Mouse (Mus musculus) CD4-positive, CD25-positive, alpha-beta regulatory T cell, adult 4 months (primary cell): ENCODE data around the gene Sorbs1. TPM values are rescaled to one million over a fixed set of nuclear protein-coding genes. Genes with fewer than 3 reads are reported as not detected.

Experiments used
- ATAC-seq: one replicate; pipeline ENCODE4 v1.8.0; 2017
- polyA plus RNA-seq, 2 experiments: library from polyadenylated mRNA; unstranded; fragments of 100-300 nt; shearing (Covaris generic); gene quantifications; one replicate each; pipeline ENCODE4 v1.2.1; 2017

The Sorbs1 gene
- polyA plus RNA-seq, 2 experiments from 2014 or later, result 19.0 to 28.5 TPM

DNA sequence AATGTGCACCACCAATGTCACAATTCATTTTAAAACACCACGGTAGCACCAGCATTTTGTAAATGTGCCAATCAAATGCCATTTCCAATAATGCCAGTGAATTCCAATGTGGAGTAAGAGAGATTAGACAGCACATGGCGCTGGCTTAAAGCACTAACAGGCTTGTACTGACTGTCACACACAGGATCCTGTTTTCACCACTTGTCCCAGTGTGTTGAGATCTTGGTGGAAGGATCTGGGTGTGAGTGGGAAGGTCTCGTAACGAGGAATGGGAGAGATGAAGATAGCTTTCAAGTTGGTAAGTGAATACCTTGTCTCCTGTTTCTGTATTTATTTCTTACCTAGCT lies 215.8 kb downstream of the Sorbs1 start:
- no peak for ATAC-seq

DNA sequence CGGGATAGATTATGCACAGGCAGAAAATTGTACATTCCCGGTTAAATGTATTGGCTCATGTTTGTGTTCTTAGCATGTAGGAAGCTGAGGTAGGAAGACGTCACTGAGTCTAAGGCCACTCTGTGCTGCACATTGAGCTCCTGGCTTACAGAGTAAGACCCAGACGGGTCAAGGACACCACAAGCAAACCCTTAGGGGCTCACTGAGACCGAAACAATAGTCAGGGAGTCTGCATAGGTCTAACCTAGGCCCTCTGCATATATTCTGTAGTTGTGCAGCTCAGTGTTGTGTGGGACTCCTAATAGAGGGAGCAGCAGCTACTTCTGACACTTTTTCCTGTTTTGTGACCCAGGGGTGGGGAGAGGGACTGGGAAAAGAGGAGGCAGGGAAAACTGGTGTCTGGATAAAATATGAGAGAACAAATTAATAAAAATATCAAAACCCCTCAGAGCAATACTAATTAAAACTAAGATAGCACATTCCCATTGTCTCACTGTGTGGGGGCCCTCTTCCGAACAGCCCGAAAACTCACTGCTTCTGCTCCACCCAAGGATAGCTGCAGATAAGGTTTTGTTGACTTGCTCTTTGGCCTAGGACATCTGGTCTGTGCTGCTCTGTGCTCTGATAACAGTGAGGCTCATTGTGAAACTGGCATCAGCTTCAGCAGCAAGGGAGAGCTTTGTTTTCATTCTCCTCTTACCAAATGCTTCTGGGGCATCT lies 216.3 kb downstream of the Sorbs1 start:
- no peak for ATAC-seq

DNA sequence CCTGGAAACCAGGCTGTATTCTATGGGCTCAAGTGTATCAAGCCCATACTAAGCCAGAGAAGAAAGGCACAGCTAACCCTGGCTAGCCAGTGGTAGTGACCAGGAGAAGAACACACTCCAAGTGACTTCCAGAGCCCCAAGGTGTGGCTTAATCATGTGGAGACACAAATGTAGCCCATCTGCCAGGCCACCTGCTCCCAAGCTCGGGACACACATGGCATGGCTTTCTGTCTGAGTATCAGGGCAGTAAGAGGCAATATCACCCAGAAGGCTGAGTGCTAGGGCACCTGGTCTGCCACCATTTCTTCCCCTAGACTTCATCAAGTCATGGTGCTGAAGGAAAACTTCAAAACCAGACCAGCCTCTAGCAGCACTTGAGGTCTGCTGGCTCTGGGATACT lies 219.3 kb downstream of the Sorbs1 start:
- no peak for ATAC-seq

DNA sequence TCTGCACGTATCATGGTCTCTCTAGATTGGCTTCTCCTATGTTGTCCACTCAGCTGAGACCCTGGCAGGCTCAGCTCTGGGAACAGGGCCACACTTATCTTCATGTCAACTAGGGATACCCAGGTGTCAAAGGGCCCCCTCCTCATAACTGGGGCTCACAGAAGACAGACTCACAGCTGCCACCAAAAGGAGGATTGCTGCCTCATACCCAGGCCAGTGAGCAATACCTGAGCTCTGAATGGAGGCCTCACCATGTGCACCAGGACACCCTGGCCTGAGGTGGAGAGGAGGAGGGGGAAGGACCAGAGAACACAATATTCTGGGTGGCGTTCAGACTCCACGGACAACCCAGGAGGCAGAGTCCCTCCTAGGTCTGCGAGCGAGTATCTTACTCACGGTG lies 219.8 kb downstream of the Sorbs1 start:
- no peak for ATAC-seq

GRCm38 (mm10) chr19:40290099-40290724 lies 223.4 kb downstream of the Sorbs1 start:
- ATAC-seq, result no peak

DNA sequence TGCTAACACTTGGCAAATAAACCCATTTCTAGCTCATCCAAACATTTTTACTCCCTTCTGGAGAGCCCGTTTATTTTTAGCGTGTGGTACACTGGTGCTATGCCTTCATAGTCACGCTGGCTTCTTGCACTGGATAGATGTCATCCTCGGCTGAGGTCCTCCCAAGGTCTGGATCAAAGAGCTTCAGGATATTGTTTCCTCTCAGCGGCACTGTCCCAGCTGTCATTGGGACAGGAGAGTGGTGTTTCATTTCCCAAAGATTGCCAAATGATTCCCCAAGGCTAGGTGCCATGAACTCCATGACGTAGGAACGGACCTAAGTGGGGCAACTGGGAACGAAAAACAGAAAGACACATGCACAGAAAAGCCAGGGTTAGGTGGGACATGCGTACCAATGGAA lies 225.2 kb downstream of the Sorbs1 start:
- no peak for ATAC-seq

- ATAC-seq, result no peak
Observed at GRCm38 (mm10) chr19:40284704-40285103, 228.9 kb downstream of the Sorbs1 start.

DNA sequence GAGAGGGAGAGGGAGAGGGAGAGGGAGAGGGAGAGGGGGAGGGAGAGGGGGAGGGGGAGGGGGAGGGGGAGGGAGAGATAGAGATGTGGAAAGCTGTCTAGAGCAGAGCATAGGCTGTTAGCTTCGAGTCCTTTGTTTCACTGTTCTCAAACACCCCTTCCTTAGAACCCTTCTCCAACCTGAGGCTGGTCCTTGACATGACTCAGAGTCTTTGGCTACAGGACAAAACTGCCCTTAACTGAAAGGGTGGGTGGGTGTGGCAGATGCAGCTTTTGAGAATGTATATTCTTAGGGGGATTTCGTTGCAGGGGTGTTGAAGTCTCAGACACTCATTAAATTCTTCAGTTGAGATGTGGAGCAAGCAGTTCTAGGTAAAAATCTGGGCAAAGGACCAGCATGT lies 230.2 kb downstream of the Sorbs1 start:
- ATAC-seq, result no peak

- ATAC-seq, result no peak
Observed at GRCm38 (mm10) chr19:40278372-40279023, 235.1 kb downstream of the Sorbs1 start.

GRCm38 (mm10) chr19:40277494-40277893 lies 236.1 kb downstream of the Sorbs1 start:
- no peak for ATAC-seq

DNA sequence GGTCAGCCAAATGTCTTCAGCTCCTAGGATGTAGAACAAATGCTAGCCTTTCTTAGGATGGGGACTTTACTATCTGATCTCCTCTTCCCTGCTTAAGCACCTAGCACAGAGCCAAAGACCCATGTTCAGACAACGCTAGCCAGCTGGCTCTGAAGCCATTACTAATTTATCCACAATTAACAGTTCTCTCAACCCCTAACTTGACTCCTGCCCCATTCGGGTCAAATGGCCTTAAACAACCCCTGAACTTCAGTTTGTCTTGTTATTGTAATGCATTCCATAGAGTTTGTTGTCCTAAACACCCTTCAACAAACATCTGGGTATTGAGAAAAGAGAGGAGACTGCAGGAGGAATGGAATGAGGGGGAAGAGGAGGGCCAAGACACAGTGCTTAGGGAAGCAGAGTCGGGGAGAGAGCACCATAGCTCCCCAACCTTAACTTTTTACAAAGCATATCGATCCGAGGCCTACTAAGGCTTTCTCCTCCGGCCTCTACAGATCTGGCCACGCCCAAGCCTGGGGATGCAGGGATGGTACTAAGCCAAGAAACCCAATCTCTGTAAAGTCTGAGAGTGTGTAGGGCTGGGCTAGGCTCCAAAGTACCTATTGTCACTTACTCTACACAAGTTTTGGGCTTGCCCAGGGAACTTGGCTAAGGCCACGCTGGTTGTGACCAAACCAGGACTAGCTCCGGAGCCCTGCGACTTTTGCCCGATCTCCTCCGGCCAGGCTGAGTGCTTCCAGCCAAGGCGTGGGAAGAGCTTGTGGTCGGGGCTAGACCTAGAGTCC lies 238.0 kb downstream of the Sorbs1 start:
- no peak for ATAC-seq

GRCm38 (mm10) chr19:40272674-40273073 lies 240.9 kb downstream of the Sorbs1 start:
- ATAC-seq, result no peak

DNA sequence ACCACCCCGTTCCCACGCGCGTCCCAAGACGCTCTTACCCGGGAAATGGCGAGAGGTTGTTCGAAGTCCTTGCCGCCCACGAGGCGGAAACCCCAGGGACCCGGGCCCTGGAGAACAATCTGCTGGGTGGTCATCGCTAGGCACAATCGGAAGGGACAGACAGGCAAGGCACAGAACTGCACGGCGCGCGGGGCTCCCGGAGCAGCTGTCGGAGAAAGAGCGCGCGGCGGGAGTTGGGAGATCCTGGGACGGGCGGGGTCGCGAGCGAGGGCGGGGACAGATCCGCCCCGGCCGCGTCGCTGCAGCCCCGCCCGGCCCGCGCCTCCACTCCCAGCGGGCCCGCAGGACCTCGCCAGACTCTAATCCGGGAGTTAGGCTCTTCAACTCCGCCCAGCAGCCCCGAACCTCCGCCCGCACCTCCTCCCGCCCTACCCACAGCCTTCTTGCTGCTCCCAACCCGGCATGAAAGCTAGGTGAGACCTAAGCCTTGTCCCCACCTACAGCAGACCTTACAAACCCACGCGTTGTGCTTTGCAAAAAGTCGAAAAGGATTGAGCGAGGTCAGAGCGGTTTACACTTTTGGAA lies 242.2 kb downstream of the Sorbs1 start, which contains the start of gene Pdlim1:
Gene Pdlim1, minus strand, starts transcription at position 535 of the 585 bp plus-strand sequence.
- peak; percentile 46 for ATAC-seq

- ATAC-seq, result peak; percentile 51
Observed at GRCm38 (mm10) chr19:40270351-40271307, 242.9 kb downstream of the Sorbs1 start.

GRCm38 (mm10) chr19:40269526-40269925 lies 244.1 kb downstream of the Sorbs1 start:
- ATAC-seq, result no peak

DNA sequence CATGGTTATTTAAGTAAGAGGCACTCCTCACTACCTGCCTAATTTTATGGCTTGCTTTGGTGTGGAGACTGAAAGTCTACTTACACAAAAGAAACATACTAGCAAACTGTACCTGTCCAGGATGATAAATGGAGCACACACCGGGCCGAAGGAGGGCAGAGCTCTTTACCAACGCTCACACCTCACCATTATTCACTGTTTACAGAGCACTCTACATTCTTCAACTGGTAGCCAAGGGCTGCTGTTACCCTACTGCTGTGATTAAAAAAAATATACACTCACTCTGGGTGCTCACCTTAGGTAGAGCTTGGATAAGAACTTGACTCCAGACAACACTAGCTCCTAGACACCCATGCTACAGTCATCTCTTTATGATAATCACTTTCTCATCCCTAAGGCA lies 245.1 kb downstream of the Sorbs1 start:
- no peak for ATAC-seq

DNA sequence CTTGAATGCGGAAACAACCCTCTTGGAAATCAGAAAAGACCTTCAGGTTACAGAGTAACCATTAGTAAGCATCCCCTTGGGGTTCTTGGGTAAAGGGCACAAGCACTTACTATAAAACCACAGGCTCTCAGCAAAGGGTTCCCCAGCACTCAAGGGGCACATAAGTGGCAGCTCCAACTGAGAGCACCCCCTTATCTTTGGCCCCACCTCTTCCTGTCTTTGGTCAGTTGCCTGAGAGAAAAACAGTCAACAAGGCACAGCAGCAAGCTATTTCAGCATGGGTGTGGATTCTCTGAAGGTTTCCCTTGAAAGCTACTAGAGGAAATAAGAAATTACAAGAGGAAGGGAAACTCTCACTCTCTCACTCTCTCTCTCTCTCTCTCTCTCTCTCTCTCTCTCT lies 246.2 kb downstream of the Sorbs1 start:
- ATAC-seq, result peak; percentile 55

GRCm38 (mm10) chr19:40259485-40259884 lies 254.1 kb downstream of the Sorbs1 start:
- ATAC-seq, result no peak

GRCm38 (mm10) chr19:40257396-40257795 lies 256.2 kb downstream of the Sorbs1 start:
- peak; percentile 97 for ATAC-seq

GRCm38 (mm10) chr19:40256376-40257050 lies 257.1 kb downstream of the Sorbs1 start:
- ATAC-seq, result no peak

DNA sequence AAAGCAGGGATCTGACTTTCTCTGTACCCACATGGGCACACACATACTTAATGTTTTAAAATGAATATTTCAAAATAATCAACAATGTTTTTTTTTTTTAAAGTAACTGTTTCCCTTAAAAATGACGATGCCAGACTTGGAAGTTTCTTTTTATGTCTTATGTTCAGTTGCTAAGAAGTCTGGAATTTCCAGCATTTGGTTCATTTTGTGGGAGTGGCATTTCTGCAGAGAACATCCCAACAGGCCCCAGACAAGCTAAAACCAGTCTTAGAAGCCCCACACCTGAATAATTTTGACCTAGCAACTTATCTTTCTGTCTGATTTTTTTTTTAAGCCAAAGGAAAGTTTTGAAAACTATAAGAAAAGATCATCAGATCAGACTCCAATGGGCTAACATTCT lies 258.0 kb downstream of the Sorbs1 start:
- ATAC-seq, result no peak
